Mouse (Mus musculus) heart, embryonic 14.5 days (tissue): ENCODE measurements around the gene Fcna. TPM values are rescaled to one million over a fixed set of nuclear protein-coding genes. Genes with fewer than 3 reads are reported as not detected.

Experiments
- ATAC-seq: fragments of 200-750 bp; cut with Nextera tagmentation; 2 replicates; pipeline ENCODE4 v1.8.0; 2017; ENCODE audit warnings: low read depth, moderate TSS enrichment; ENCODE audit not compliant: insufficient number of reproducible peaks, insufficient read depth, low FRiP score
- H3K27ac ChIP-seq, 2 experiments: fragments of 200-500 bp in 1 of 2; fragments of 300-500 bp in 1 of 2; sonication (generic) in 1 of 2; replicated peaks in 1 of 2; 2 replicates each; pipeline ENCODE4 v1.5.1; 2012 to 2014; ENCODE audit warnings: low read depth in 2 of 2, low read length in 2 of 2, control low read depth in 1 of 2, mild to moderate bottlenecking in 1 of 2, mixed read lengths in 1 of 2; ENCODE audit not compliant: control insufficient read depth in 1 of 2, insufficient read depth in 1 of 2
- H3K27me3 ChIP-seq: fragments of 300-500 bp; sonication (generic); 2 replicates; pipeline ENCODE4 v1.6.1; 2014; ENCODE audit warnings: mild to moderate bottlenecking, low read length, control low read depth; ENCODE audit not compliant: control insufficient read depth, insufficient read depth
- H3K36me3 ChIP-seq: fragments of 300-500 bp; sonication (generic); 2 replicates; pipeline ENCODE4 v1.6.1; 2014; ENCODE audit warnings: mild to moderate bottlenecking, control low read depth, low read length, mixed read lengths; ENCODE audit not compliant: control insufficient read depth, insufficient read depth
- H3K4me1 ChIP-seq, 2 experiments: fragments of 200-500 bp in 1 of 2; fragments of 300-500 bp in 1 of 2; sonication (generic) in 1 of 2; 2 replicates each; pipeline ENCODE4 v1.6.1; 2012 to 2014; ENCODE audit warnings: low read length in 2 of 2, control low read depth in 1 of 2, mixed read lengths in 1 of 2; ENCODE audit not compliant: control insufficient read depth in 2 of 2, insufficient read depth in 2 of 2
- H3K4me2 ChIP-seq: fragments of 300-500 bp; sonication (generic); 2 replicates; pipeline ENCODE4 v1.6.1; 2014; ENCODE audit warnings: mild to moderate bottlenecking, low read length
- H3K4me3 ChIP-seq, 2 experiments: fragments of 200-500 bp in 1 of 2; fragments of 300-500 bp in 1 of 2; sonication (generic) in 1 of 2; 2 replicates each; pipeline ENCODE4 v1.5.1; 2012 to 2014; ENCODE audit warnings: low read length in 2 of 2, mild to moderate bottlenecking in 2 of 2, control low read depth in 1 of 2, low read depth in 1 of 2, moderate library complexity in 1 of 2; ENCODE audit not compliant: control insufficient read depth in 1 of 2, insufficient read depth in 1 of 2
- H3K9ac ChIP-seq: fragments of 300-500 bp; sonication (generic); 2 replicates; pipeline ENCODE4 v1.6.1; 2014; ENCODE audit warnings: mild to moderate bottlenecking, low read length
- H3K9me3 ChIP-seq: fragments of 300-500 bp; sonication (generic); 2 replicates; pipeline ENCODE4 v1.6.1; 2016; ENCODE audit warnings: low read length, control low read depth; ENCODE audit not compliant: control insufficient read depth
- WGBS: fragments of 180-500 bp; shearing (Covaris S2); extraction: QIAGEN DNeasy Blood & Tissue Kit; methylation state at CpG from one replicate; pipeline ENCODE4 v1.1.7; 2014; 5-methylcytosine and 5-hydroxymethylcytosine counted together
- polyA plus RNA-seq: library from polyadenylated mRNA; unstranded; fragments of >200 nt; fragmentation: Nextera tagmentation; extraction: Ambion mirVana; gene quantifications from 2 replicates; pipeline ENCODE4 v1.2.1, GENCODE M21; 2014

The Fcna gene
- polyA plus RNA-seq: 1.8 and 3.2 TPM in 2 replicates

- ATAC-seq: no peak
- H3K36me3 ChIP-seq: no peaks in the 10 kb centered on the region
- H3K4me1 ChIP-seq: no peaks in the 10 kb centered on the region
- no peaks in the 10 kb centered on the region for H3K27me3 ChIP-seq
- WGBS: 70% methylated on average over 6 of the region's 6 CpGs
- no peak within 1 kb of the TSS for H3K9ac ChIP-seq
- no peak within 1 kb of the TSS for H3K4me3 ChIP-seq
- H3K27ac ChIP-seq: no peak within 1 kb of the TSS
- H3K9me3 ChIP-seq: no peaks in the 10 kb centered on the region
- no peak within 1 kb of the TSS for H3K4me2 ChIP-seq
Measured at GRCm38 (mm10) chr2:25627811-25628210, at the start of gene Fcna. Gene Fcna (minus strand): TSS chr2:25628030.

GRCm38 (mm10) chr2:25676486-25676885 is 48.7 kb upstream of the Fcna start, which contains the start of gene Lcn6:
Gene Lcn6 (plus strand): TSS chr2:25676786.
- 78% methylated on average over 3 of the region's 3 CpGs for WGBS
- Histone ChIP-seq H3K4me2 (no peak within 1 kb of the TSS), H3K9me3 (no peaks in the 10 kb centered on the region), H3K4me3 (no peak within 1 kb of the TSS), H3K36me3 (no peaks in the 10 kb centered on the region), H3K4me1 (no peaks in the 10 kb centered on the region), H3K9ac (no peak within 1 kb of the TSS), H3K27ac (no peak within 1 kb of the TSS), H3K27me3 (no peaks in the 10 kb centered on the region)
- ATAC-seq: no peak

- Histone ChIP-seq H3K9me3 (no peaks in the 10 kb centered on the region), H3K27ac (no peak overlapping the region), H3K4me1 (no peaks in the 10 kb centered on the region), H3K27me3 (no peaks in the 10 kb centered on the region), H3K4me3 (no peak overlapping the region), H3K36me3 (no peaks in the 10 kb centered on the region), H3K9ac (no peak overlapping the region), H3K4me2 (no peak overlapping the region)
- no peak for ATAC-seq
- 67% methylated on average over 1 of the region's 1 CpGs for WGBS
Measured at GRCm38 (mm10) chr2:25666516-25666915, 38.7 kb upstream of the Fcna start.

- 84% methylated on average over 5 of the region's 5 CpGs for WGBS
- Histone ChIP-seq H3K9me3 (no peaks in the 10 kb centered on the region), H3K4me2 (no peak overlapping the region), H3K27ac (no peak overlapping the region), H3K27me3 (no peaks in the 10 kb centered on the region), H3K4me3 (no peak overlapping the region), H3K9ac (no peak overlapping the region), H3K4me1 (no peaks in the 10 kb centered on the region), H3K36me3 (no peaks in the 10 kb centered on the region)
- ATAC-seq: no peak
Measured at GRCm38 (mm10) chr2:25664125-25664524, 36.3 kb upstream of the Fcna start.

- no peaks in the 10 kb centered on the region for H3K9me3 ChIP-seq
- H3K36me3 ChIP-seq: no peaks in the 10 kb centered on the region
- no peaks in the 10 kb centered on the region for H3K27me3 ChIP-seq
- H3K4me1 ChIP-seq: no peaks in the 10 kb centered on the region
- H3K27ac ChIP-seq: no peak overlapping the region
- no peak overlapping the region for H3K4me3 ChIP-seq
- 69% methylated on average over 1 of the region's 1 CpGs for WGBS
- no peak for ATAC-seq
- no peak overlapping the region for H3K9ac ChIP-seq
- no peak overlapping the region for H3K4me2 ChIP-seq
Measured at GRCm38 (mm10) chr2:25663511-25663910, 35.7 kb upstream of the Fcna start.

GRCm38 (mm10) chr2:25661245-25661970 is 33.6 kb upstream of the Fcna start:
- Histone ChIP-seq H3K27ac (no peak overlapping the region), H3K27me3 (no peaks in the 10 kb centered on the region), H3K4me3 (no peak overlapping the region), H3K36me3 (no peaks in the 10 kb centered on the region), H3K4me1 (no peaks in the 10 kb centered on the region), H3K4me2 (no peak overlapping the region), H3K9ac (no peak overlapping the region), H3K9me3 (no peaks in the 10 kb centered on the region)
- no peak for ATAC-seq
- WGBS: 76% methylated on average over 6 of the region's 6 CpGs

GRCm38 (mm10) chr2:25660279-25660678 is 32.4 kb upstream of the Fcna start:
- Histone ChIP-seq H3K9me3 (no peaks in the 10 kb centered on the region), H3K4me1 (no peaks in the 10 kb centered on the region), H3K4me3 (no peak overlapping the region), H3K27me3 (no peaks in the 10 kb centered on the region), H3K4me2 (no peak overlapping the region), H3K27ac (no peak overlapping the region), H3K36me3 (no peaks in the 10 kb centered on the region), H3K9ac (no peak overlapping the region)
- ATAC-seq: no peak
- 84% methylated on average over 8 of the region's 8 CpGs for WGBS

GRCm38 (mm10) chr2:25657652-25658051 is 29.8 kb upstream of the Fcna start, which contains the start of gene Lcn5:
Gene Lcn5 (plus strand): TSS chr2:25657952.
- no peak within 1 kb of the TSS for H3K4me3 ChIP-seq
- H3K27me3 ChIP-seq: 0 out of 2 replicates have a peak, but pooled peaks cover 4% of the 10 kb centered on the region
- ATAC-seq: no peak
- no peak within 1 kb of the TSS for H3K9ac ChIP-seq
- no peaks in the 10 kb centered on the region for H3K9me3 ChIP-seq
- H3K4me2 ChIP-seq: no peak within 1 kb of the TSS
- H3K4me1 ChIP-seq: no peaks in the 10 kb centered on the region
- H3K27ac ChIP-seq: no peak within 1 kb of the TSS
- no peaks in the 10 kb centered on the region for H3K36me3 ChIP-seq
